Mouse (Mus musculus): ENCODE results near the gene Cd68. TPM values are rescaled to one million over a fixed set of nuclear protein-coding genes. Genes with fewer than 3 reads are reported as not detected.
"Not testable (repeated sequence)": the region's sequence is repeated elsewhere in the genome, so short reads cannot be mapped to it uniquely, and the experiment has no call there.

Gene Cd68
- polyA plus RNA-seq, 1 experiment from 2014 or later: 10.5 TPM

- Histone ChIP-seq H3K9me3 (ENCODE audit: control insufficient read depth, low read length) (no peaks in the 10 kb centered on the region), H3K27ac (ENCODE audit: low read depth, low read length) (no peak overlapping the region), H3K9ac (ENCODE audit: low read depth, low read length) (no peak overlapping the region), H3K4me1 (ENCODE audit: control insufficient read depth, insufficient read depth, low read length) (no peaks in the 10 kb centered on the region), H3K36me3 (ENCODE audit: control insufficient read depth, insufficient read depth, low read length) (no peaks in the 10 kb centered on the region), H3K4me3 (ENCODE audit: low read length) (no peak overlapping the region), H3K27me3 (ENCODE audit: control insufficient read depth, insufficient read depth, low read length) (no peaks in the 10 kb centered on the region), H3K4me2 (replicated peaks; ENCODE audit: low read depth, low read length) (no peak overlapping the region)
- 34% methylated on average over 6 of the region's 6 CpGs for WGBS
- no peak for ATAC-seq (ENCODE audit: low FRiP score, low TSS enrichment)
Measured at GRCm38 (mm10) chr11:69628286-69628685, 37.7 kb downstream of the Cd68 start.

GRCm38 (mm10) chr11:69624339-69624738, 41.6 kb downstream of the Cd68 start:
- not testable (repeated sequence) for H3K4me3 ChIP-seq (ENCODE audit: low read length); ATAC-seq (ENCODE audit: low FRiP score, low TSS enrichment); H3K27me3 ChIP-seq (ENCODE audit: control insufficient read depth, insufficient read depth, low read length); H3K9ac ChIP-seq (ENCODE audit: low read depth, low read length); H3K9me3 ChIP-seq (ENCODE audit: control insufficient read depth, low read length); H3K36me3 ChIP-seq (ENCODE audit: control insufficient read depth, insufficient read depth, low read length); H3K4me1 ChIP-seq (ENCODE audit: control insufficient read depth, insufficient read depth, low read length); H3K4me2 ChIP-seq (replicated peaks; ENCODE audit: low read depth, low read length); H3K27ac ChIP-seq (ENCODE audit: low read depth, low read length)
- WGBS: 85% methylated on average over 2 of the region's 2 CpGs

DNA sequence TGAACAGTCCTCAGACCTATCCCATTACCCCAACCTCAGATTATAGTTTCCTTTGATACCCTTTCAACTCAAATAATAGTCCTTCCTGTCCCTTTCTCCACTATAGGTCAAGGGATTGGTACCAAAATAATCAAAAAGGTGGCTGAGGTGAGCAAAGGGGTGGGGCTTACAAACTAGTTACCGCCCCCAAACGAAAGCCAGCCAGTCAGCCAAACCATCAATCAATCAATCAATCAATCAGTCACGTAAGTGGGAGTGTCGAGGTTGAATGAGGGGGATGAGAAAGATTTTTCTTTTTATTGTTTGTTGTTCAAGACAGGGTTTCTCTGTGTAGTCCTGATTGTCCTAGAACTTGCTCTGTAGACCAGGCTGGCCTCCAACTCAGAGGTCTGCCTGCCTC, 42.9 kb downstream of the Cd68 start:
- Histone ChIP-seq H3K9ac (ENCODE audit: low read depth, low read length) (peak overlapping the region; percentile 67; the same call in 1 of the 2 replicates), H3K4me3 (ENCODE audit: low read length) (peak overlapping the region; percentile 51), H3K27me3 (ENCODE audit: control insufficient read depth, insufficient read depth, low read length) (no peaks in the 10 kb centered on the region), H3K36me3 (ENCODE audit: control insufficient read depth, insufficient read depth, low read length) (no peaks in the 10 kb centered on the region), H3K4me2 (replicated peaks; ENCODE audit: low read depth, low read length) (peak overlapping the region; percentile 71), H3K4me1 (ENCODE audit: control insufficient read depth, insufficient read depth, low read length) (no peaks in the 10 kb centered on the region; the same call in 1 of the 2 replicates), H3K27ac (ENCODE audit: low read depth, low read length) (no peak overlapping the region), H3K9me3 (ENCODE audit: control insufficient read depth, low read length) (no peaks in the 10 kb centered on the region)
- 58% methylated on average over 4 of the region's 4 CpGs for WGBS
- ATAC-seq (ENCODE audit: low FRiP score, low TSS enrichment): no peak

DNA sequence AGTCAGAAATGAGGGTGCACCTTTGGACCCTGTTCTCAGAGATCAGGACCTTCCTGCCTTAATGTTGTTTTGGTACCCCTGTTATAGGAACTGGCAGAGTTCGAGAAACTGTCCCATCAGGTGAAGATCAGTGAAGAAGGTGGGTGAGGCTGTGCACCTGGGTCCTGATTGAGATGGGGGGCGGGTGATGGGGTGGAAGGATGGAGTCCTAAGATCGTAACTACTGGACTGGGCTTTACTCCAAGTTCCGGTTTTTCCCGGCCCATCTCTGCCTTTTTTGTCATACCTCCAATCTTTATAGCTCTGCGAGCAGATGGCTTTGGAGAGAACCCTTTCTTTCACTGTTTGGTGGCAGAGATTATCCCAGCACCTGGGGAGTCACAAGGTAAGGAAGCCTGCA, 43.5 kb downstream of the Cd68 start:
- no peaks in the 10 kb centered on the region for H3K36me3 ChIP-seq (ENCODE audit: control insufficient read depth, insufficient read depth, low read length)
- H3K4me1 ChIP-seq (ENCODE audit: control insufficient read depth, insufficient read depth, low read length): no peaks in the 10 kb centered on the region; the same call in 1 of the 2 replicates
- H3K9ac ChIP-seq (ENCODE audit: low read depth, low read length): peak overlapping the region; percentile 67
- 29% methylated on average over 6 of the region's 6 CpGs for WGBS
- ATAC-seq (ENCODE audit: low FRiP score, low TSS enrichment): 0 out of 2 replicates have a peak, but pooled peaks have one; percentile 26
- peak overlapping the region; percentile 51 for H3K4me3 ChIP-seq (ENCODE audit: low read length)
- H3K27me3 ChIP-seq (ENCODE audit: control insufficient read depth, insufficient read depth, low read length): no peaks in the 10 kb centered on the region
- no peaks in the 10 kb centered on the region for H3K9me3 ChIP-seq (ENCODE audit: control insufficient read depth, low read length)
- H3K4me2 ChIP-seq (replicated peaks; ENCODE audit: low read depth, low read length): peak overlapping the region; percentile 71
- peak overlapping the region; percentile 45; the same call in 1 of the 2 replicates for H3K27ac ChIP-seq (ENCODE audit: low read depth, low read length)

DNA sequence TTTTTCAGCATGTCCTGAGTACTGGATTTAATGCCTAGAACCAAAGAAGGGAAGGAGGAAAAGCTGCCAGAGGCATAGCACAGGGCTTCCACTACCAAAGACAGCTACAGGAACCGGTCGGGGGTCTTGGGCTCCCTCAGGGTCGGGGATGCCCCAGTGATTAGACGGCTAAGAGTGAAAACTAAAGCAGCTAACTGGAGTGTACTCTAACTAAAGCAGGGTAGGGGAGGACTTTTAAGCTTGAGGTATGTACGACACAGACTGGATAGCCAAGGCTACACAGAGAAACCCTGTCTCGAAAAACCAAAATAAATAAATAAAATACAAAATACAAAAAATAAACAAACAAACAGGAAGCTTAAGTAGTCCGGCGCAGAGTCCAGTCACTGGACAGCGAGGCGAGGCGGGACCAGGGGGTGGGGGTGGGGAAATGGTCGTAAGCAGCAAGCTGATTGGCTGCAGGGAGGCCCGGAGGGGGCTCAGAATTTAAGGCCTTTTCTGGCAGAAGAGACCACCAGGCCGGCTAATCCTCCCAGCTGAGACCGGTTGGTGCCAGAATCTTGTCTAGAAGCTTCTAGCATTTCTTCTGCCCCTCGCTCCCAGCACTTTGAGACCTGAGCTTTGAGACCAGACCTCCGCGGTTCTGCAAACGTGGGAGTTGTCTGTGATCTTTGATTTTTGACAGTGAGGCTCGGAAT, 44.2 kb downstream of the Cd68 start, which contains the start of gene Sat2:
Gene Sat2, plus strand, starts transcription at position 454 of the 698 bp plus-strand sequence.
- under 1% methylated on average over 20 of the region's 20 CpGs for WGBS

GRCm38 (mm10) chr11:69620394-69621081, 45.4 kb downstream of the Cd68 start:
- H3K9me3 ChIP-seq (ENCODE audit: control insufficient read depth, low read length): no peaks in the 10 kb centered on the region
- 80% methylated on average over 7 of the region's 7 CpGs for WGBS
- H3K27me3 ChIP-seq (ENCODE audit: control insufficient read depth, insufficient read depth, low read length): no peaks in the 10 kb centered on the region
- no peaks in the 10 kb centered on the region; the same call in 1 of the 2 replicates for H3K4me1 ChIP-seq (ENCODE audit: control insufficient read depth, insufficient read depth, low read length)
- H3K4me2 ChIP-seq (replicated peaks; ENCODE audit: low read depth, low read length): no peak overlapping the region
- no peaks in the 10 kb centered on the region for H3K36me3 ChIP-seq (ENCODE audit: control insufficient read depth, insufficient read depth, low read length)
- ATAC-seq (ENCODE audit: low FRiP score, low TSS enrichment): no peak
- no peak overlapping the region for H3K9ac ChIP-seq (ENCODE audit: low read depth, low read length)
- no peak overlapping the region for H3K4me3 ChIP-seq (ENCODE audit: low read length)
- H3K27ac ChIP-seq (ENCODE audit: low read depth, low read length): no peak overlapping the region

More for the DNA sequence above, 44.2 kb downstream of the Cd68 start, which contains the start of gene Sat2:
- Histone ChIP-seq H3K4me1 (ENCODE audit: control insufficient read depth, insufficient read depth, low read length) (no peaks in the 10 kb centered on the region; the same call in 1 of the 2 replicates), H3K36me3 (ENCODE audit: control insufficient read depth, insufficient read depth, low read length) (no peaks in the 10 kb centered on the region), H3K9me3 (ENCODE audit: control insufficient read depth, low read length) (no peaks in the 10 kb centered on the region), H3K27ac (ENCODE audit: low read depth, low read length) (peak within 1 kb of the TSS; percentile 45; the same call in 1 of the 2 replicates), H3K9ac (ENCODE audit: low read depth, low read length) (peak within 1 kb of the TSS; percentile 67), H3K4me3 (ENCODE audit: low read length) (peak within 1 kb of the TSS; percentile 51), H3K27me3 (ENCODE audit: control insufficient read depth, insufficient read depth, low read length) (no peaks in the 10 kb centered on the region), H3K4me2 (replicated peaks; ENCODE audit: low read depth, low read length) (peak within 1 kb of the TSS; percentile 71)
- peak; percentile 83 for ATAC-seq (ENCODE audit: low FRiP score, low TSS enrichment)

- no peaks in the 10 kb centered on the region for H3K27me3 ChIP-seq (ENCODE audit: control insufficient read depth, insufficient read depth, low read length)
Measured at GRCm38 (mm10) chr11:69617805-69618204, 48.1 kb downstream of the Cd68 start, which contains the start of gene Shbg. Shbg (minus strand) TSS chr11:69617905.

DNA sequence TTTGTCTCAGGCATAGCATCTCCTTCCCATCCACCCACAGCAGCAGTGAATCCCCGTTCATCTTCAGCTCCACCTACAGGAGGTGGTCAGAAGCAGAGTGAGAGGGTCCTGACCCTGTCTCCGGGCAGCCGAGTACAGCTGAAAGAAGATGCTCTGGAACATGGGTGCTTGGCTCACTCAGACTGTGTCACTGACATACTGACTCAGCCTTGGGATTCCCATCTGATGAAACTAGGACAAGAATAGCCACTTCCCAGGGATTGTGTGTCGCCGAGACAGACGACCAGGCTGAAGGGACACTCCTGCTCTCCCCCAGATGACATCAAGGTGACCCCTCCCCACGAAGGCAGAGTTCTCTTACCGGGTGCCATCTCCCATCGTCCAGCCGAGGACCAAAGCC, 49.2 kb downstream of the Cd68 start:
- no peak overlapping the region for H3K4me3 ChIP-seq (ENCODE audit: low read length)
- H3K9ac ChIP-seq (ENCODE audit: low read depth, low read length): no peak overlapping the region
- no peak overlapping the region for H3K27ac ChIP-seq (ENCODE audit: low read depth, low read length)
- no peak for ATAC-seq (ENCODE audit: low FRiP score, low TSS enrichment)
- no peaks in the 10 kb centered on the region for H3K36me3 ChIP-seq (ENCODE audit: control insufficient read depth, insufficient read depth, low read length)
- peaks cover 4% of the 10 kb centered on the region; the same call in 1 of the 2 replicates for H3K4me1 ChIP-seq (ENCODE audit: control insufficient read depth, insufficient read depth, low read length)
- 38% methylated on average over 10 of the region's 10 CpGs for WGBS
- H3K27me3 ChIP-seq (ENCODE audit: control insufficient read depth, insufficient read depth, low read length): no peaks in the 10 kb centered on the region
- H3K9me3 ChIP-seq (ENCODE audit: control insufficient read depth, low read length): no peaks in the 10 kb centered on the region
- H3K4me2 ChIP-seq (replicated peaks; ENCODE audit: low read depth, low read length): no peak overlapping the region

More at GRCm38 (mm10) chr11:69617805-69618204, 48.1 kb downstream of the Cd68 start, which contains the start of gene Shbg:
- Histone ChIP-seq H3K9ac (ENCODE audit: low read depth, low read length) (no peak within 1 kb of the TSS), H3K4me2 (replicated peaks; ENCODE audit: low read depth, low read length) (no peak within 1 kb of the TSS), H3K36me3 (ENCODE audit: control insufficient read depth, insufficient read depth, low read length) (no peaks in the 10 kb centered on the region), H3K27ac (ENCODE audit: low read depth, low read length) (no peak within 1 kb of the TSS), H3K9me3 (ENCODE audit: control insufficient read depth, low read length) (no peaks in the 10 kb centered on the region), H3K4me1 (ENCODE audit: control insufficient read depth, insufficient read depth, low read length) (peaks cover 4% of the 10 kb centered on the region; the same call in 1 of the 2 replicates), H3K4me3 (ENCODE audit: low read length) (no peak within 1 kb of the TSS)
- no peak for ATAC-seq (ENCODE audit: low FRiP score, low TSS enrichment)
- WGBS: 76% methylated on average over 5 of the region's 5 CpGs

GRCm38 (mm10) chr11:69614257-69614588, 51.7 kb downstream of the Cd68 start:
- H3K27me3 ChIP-seq (ENCODE audit: control insufficient read depth, insufficient read depth, low read length); H3K27ac ChIP-seq (ENCODE audit: low read depth, low read length); H3K4me3 ChIP-seq (ENCODE audit: low read length); H3K36me3 ChIP-seq (ENCODE audit: control insufficient read depth, insufficient read depth, low read length); H3K9me3 ChIP-seq (ENCODE audit: control insufficient read depth, low read length); H3K4me1 ChIP-seq (ENCODE audit: control insufficient read depth, insufficient read depth, low read length); H3K4me2 ChIP-seq (replicated peaks; ENCODE audit: low read depth, low read length); H3K9ac ChIP-seq (ENCODE audit: low read depth, low read length); ATAC-seq (ENCODE audit: low FRiP score, low TSS enrichment): not testable (repeated sequence)
- 55% methylated on average over 11 of the region's 11 CpGs for WGBS
